Mouse (Mus musculus): ENCODE results near the gene Jazf1. TPM values are rescaled to one million over a fixed set of nuclear protein-coding genes. Genes with fewer than 3 reads are reported as not detected.

Gene Jazf1
- total and polyA plus RNA-seq, 3 experiments = not detected

DNA sequence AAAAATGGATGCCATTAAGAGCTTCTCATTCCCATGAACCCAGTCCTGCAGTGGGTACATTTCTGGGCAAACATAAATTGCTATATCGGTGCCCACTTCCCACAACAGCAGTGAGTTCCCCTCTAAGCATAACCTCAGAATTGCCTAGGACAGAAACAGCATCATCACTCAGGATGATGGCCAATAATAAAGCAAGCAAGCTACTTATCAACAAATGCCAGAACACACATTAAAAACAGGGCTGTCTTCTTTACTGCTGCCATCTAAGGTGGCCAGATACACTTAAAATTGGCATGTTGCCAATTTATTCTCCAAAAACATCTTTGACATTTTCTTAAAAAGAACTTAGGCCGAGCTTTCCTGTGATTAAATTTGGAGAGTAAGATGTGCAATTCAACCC is 226.8 kb downstream of the Jazf1 start:
- Histone ChIP-seq H3K4me3 (ENCODE audit: control insufficient read depth in 1 of 2, insufficient read depth in 1 of 2, low read depth in 2 of 2, low read length in 2 of 2) (no peak overlapping the region), H3K27ac (ENCODE audit: control insufficient read depth, low read depth, low read length) (no peak overlapping the region), H3K27me3 (ENCODE audit: control insufficient read depth in 1 of 2, insufficient read depth in 2 of 2, low read length in 2 of 2) (0 out of 4 replicates have a peak, but pooled peaks cover 0 to 2% of the 10 kb centered on the region in 2 experiments), H3K36me3 (ENCODE audit: control insufficient read depth in 1 of 2, insufficient read depth in 2 of 2, low read length in 2 of 2) (peaks cover 0 to 2% of the 10 kb centered on the region in 2 experiments; a peak in 2 of 4 replicates), H3K9me3 (replicated peaks; ENCODE audit: insufficient read depth, low read length) (no peaks in the 10 kb centered on the region), H3K4me1 (ENCODE audit: control insufficient read depth in 1 of 2, insufficient read depth in 2 of 2, low read length in 2 of 2) (no peaks in the 10 kb centered on the region), H3K9ac (ENCODE audit: control insufficient read depth, low read depth, low read length, poor library complexity, severe bottlenecking) (no peak overlapping the region), H3K79me2 (ENCODE audit: control insufficient read depth, insufficient read depth, low read length, poor library complexity) (no peaks in the 10 kb centered on the region)
- TF ChIP-seq GATA1 (IDR thresholded peaks at IDR 0.05; ENCODE audit: low read depth, low read length) (0 out of 2 replicates have a peak, but pooled peaks have one; percentile 4), UBTF (IDR thresholded peaks at IDR 0.05; ENCODE audit: borderline replicate concordance, insufficient read depth, low read depth, low read length) (no peak)
- DNase-seq (ENCODE audit: low read depth, low spot score) = peak; percentile 25

DNA sequence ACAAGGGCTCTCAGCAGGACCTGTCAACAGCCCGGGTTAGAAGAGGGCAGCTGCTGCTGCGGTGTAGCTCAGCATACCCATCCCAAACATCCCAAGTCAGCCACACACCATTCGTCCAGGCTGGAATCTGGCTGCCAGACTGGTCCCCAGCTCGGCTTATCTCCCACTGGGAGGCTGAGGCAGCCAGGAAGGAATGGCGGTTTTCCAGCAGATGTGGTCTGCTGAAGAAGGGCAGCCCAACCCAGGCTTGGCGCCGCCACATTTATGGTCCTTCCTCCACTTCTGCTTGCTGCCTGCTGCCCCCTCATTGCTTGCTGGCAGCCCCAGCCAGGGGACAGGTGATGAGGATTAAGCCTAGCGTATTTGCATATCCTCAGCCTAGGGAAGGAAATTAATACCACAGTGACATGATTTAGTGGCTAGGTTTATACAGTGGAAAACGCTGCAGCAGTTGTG is 227.8 kb downstream of the Jazf1 start:
- no peaks in the 10 kb centered on the region for H3K4me1 ChIP-seq (ENCODE audit: control insufficient read depth in 1 of 2, insufficient read depth in 2 of 2, low read length in 2 of 2)
- TF ChIP-seq TCF12 (IDR thresholded peaks at IDR 0.05; ENCODE audit: low read depth, low read length) (no peak), MAZ (IDR thresholded peaks at IDR 0.05; ENCODE audit: low read depth, low read length) (no peak), MXI1 (IDR thresholded peaks at IDR 0.05; ENCODE audit: low read depth, low read length) (no peak), CTCF (IDR thresholded peaks at IDR 0.05 in 2 of 3, conservative IDR thresholded peaks at IDR 0.05 in 1 of 3; ENCODE audit: control insufficient read depth in 1 of 3, insufficient read depth in 1 of 3, low read depth in 2 of 3, low read length in 3 of 3, poor library complexity in 1 of 3, severe bottlenecking in 1 of 3) (no peak), NRF1 (IDR thresholded peaks at IDR 0.05; ENCODE audit: insufficient read depth, low read depth, low read length, poor library complexity, severe bottlenecking) (no peak), SIN3A (IDR thresholded peaks at IDR 0.05; ENCODE audit: low read length) (no peak), KAT2A (conservative IDR thresholded peaks at IDR 0.05; ENCODE audit: low read depth, low read length) (no peak), E2F4 (IDR thresholded peaks at IDR 0.05; ENCODE audit: borderline replicate concordance, low read depth, low read length) (no peak), USF2 (IDR thresholded peaks at IDR 0.05; ENCODE audit: borderline replicate concordance in 1 of 2, insufficient read depth in 1 of 2, low read depth in 1 of 2, low read length in 2 of 2) (no peak), RCOR1 (IDR thresholded peaks at IDR 0.05; ENCODE audit: low read depth, low read length) (no peak), POLR2AphosphoS2 (IDR thresholded peaks at IDR 0.05; ENCODE audit: low read length) (no peak)
- H3K9me3 ChIP-seq (replicated peaks; ENCODE audit: insufficient read depth, low read length) = no peaks in the 10 kb centered on the region
- H3K4me3 ChIP-seq (ENCODE audit: control insufficient read depth in 1 of 2, insufficient read depth in 1 of 2, low read depth in 2 of 2, low read length in 2 of 2) = no peak overlapping the region
- no peaks in the 10 kb centered on the region for H3K79me2 ChIP-seq (ENCODE audit: control insufficient read depth, insufficient read depth, low read length, poor library complexity)
- H3K27me3 ChIP-seq (ENCODE audit: control insufficient read depth in 1 of 2, insufficient read depth in 2 of 2, low read length in 2 of 2) = 0 out of 4 replicates have a peak, but pooled peaks cover 0 to 2% of the 10 kb centered on the region in 2 experiments
- H3K9ac ChIP-seq (ENCODE audit: control insufficient read depth, low read depth, low read length, poor library complexity, severe bottlenecking) = no peak overlapping the region
- H3K27ac ChIP-seq (ENCODE audit: control insufficient read depth, low read depth, low read length) = no peak overlapping the region
- H3K36me3 ChIP-seq (ENCODE audit: control insufficient read depth in 1 of 2, insufficient read depth in 2 of 2, low read length in 2 of 2) = peaks cover 0 to 2% of the 10 kb centered on the region in 2 experiments; a peak in 2 of 4 replicates
- no peak for DNase-seq (ENCODE audit: low read depth, low spot score)

DNA sequence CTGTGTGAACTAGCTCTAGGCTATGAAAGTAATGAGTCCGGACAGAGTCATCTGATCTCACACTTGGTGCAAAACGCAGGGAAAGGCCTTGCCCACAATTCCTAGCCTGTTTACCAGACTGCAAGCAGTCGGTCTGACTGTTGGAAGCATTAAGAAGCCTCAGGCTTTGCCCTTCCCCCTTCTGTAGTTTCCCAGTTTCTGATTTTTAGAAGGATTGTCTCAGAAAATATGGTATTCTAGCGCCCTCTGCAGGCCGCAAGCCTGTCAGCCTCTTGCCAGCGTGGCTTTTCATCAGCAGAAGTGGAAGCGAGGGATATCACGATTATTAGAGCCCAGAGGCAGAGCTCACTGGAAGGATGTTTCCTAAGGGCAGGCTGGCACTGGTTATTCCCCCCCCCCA is 229.7 kb downstream of the Jazf1 start:
- Histone ChIP-seq H3K9me3 (replicated peaks; ENCODE audit: insufficient read depth, low read length) (no peaks in the 10 kb centered on the region), H3K9ac (ENCODE audit: control insufficient read depth, low read depth, low read length, poor library complexity, severe bottlenecking) (no peak overlapping the region), H3K4me1 (ENCODE audit: control insufficient read depth in 1 of 2, insufficient read depth in 2 of 2, low read length in 2 of 2) (no peaks in the 10 kb centered on the region), H3K36me3 (ENCODE audit: control insufficient read depth in 1 of 2, insufficient read depth in 2 of 2, low read length in 2 of 2) (peaks cover 0 to 2% of the 10 kb centered on the region in 2 experiments; a peak in 2 of 4 replicates), H3K27ac (ENCODE audit: control insufficient read depth, low read depth, low read length) (no peak overlapping the region), H3K4me3 (ENCODE audit: control insufficient read depth in 1 of 2, insufficient read depth in 1 of 2, low read depth in 2 of 2, low read length in 2 of 2) (no peak overlapping the region), H3K27me3 (ENCODE audit: control insufficient read depth in 1 of 2, insufficient read depth in 2 of 2, low read length in 2 of 2) (0 out of 4 replicates have a peak, but pooled peaks cover 0 to under 1% of the 10 kb centered on the region in 2 experiments), H3K79me2 (ENCODE audit: control insufficient read depth, insufficient read depth, low read length, poor library complexity) (no peaks in the 10 kb centered on the region)
- TF ChIP-seq RAD21 (IDR thresholded peaks at IDR 0.05; ENCODE audit: low read depth, low read length) (peak; percentile 94), JUND (IDR thresholded peaks at IDR 0.05; ENCODE audit: low read depth, low read length) (no peak), NRF1 (IDR thresholded peaks at IDR 0.05; ENCODE audit: insufficient read depth, low read depth, low read length, poor library complexity, severe bottlenecking) (no peak), E2F4 (IDR thresholded peaks at IDR 0.05; ENCODE audit: borderline replicate concordance, low read depth, low read length) (no peak), SMC3 (IDR thresholded peaks at IDR 0.05; ENCODE audit: low read depth, low read length) (peak; percentile 89), RCOR1 (IDR thresholded peaks at IDR 0.05; ENCODE audit: low read depth, low read length) (no peak), CTCF (IDR thresholded peaks at IDR 0.05 in 2 of 3, conservative IDR thresholded peaks at IDR 0.05 in 1 of 3; ENCODE audit: control insufficient read depth in 1 of 3, insufficient read depth in 1 of 3, low read depth in 2 of 3, low read length in 3 of 3, poor library complexity in 1 of 3, severe bottlenecking in 1 of 3) (peak; percentile 71 to 90 (median 84)), NELFE (IDR thresholded peaks at IDR 0.05; ENCODE audit: low read depth, low read length) (no peak), EP300 (IDR thresholded peaks at IDR 0.05; ENCODE audit: low read depth in 1 of 2, low read length in 2 of 2) (no peak), USF1 (IDR thresholded peaks at IDR 0.05; ENCODE audit: low read depth, low read length) (no peak), ZC3H11A (IDR thresholded peaks at IDR 0.05; ENCODE audit: low read depth, low read length) (peak; percentile 82), TBP (IDR thresholded peaks at IDR 0.05; ENCODE audit: low read depth, low read length) (no peak), POLR2A (IDR thresholded peaks at IDR 0.05; ENCODE audit: control insufficient read depth in 1 of 2, insufficient read depth in 1 of 2, low read depth in 1 of 2, low read length in 2 of 2, poor library complexity in 1 of 2) (no peak)
- peak; percentile 80 for DNase-seq (ENCODE audit: low read depth, low spot score)
